Mouse (Mus musculus): ENCODE results near the gene Nt5c2. TPM values are rescaled to one million over a fixed set of nuclear protein-coding genes. Genes with fewer than 3 reads are reported as not detected.

Nt5c2 gene
- polyA plus RNA-seq, 1 experiment from 2014 or later: 68.8 TPM

GRCm38 (mm10) chr19:46846056-46846455 is 168.9 kb downstream of the Nt5c2 start:
- no peak overlapping the region for H3K4me3 ChIP-seq
- no peaks in the 10 kb centered on the region for H3K27me3 ChIP-seq
- H3K27ac ChIP-seq: no peak overlapping the region
- no peak overlapping the region for H3K4me2 ChIP-seq
- no peak overlapping the region for H3K9ac ChIP-seq
- peaks cover 7% of the 10 kb centered on the region; the same call in 1 of the 2 replicates for H3K4me1 ChIP-seq
- 89% methylated on average over 7 of the region's 7 CpGs for WGBS
- H3K9me3 ChIP-seq (replicated peaks): no peaks in the 10 kb centered on the region
- no peak for ATAC-seq
- no peaks in the 10 kb centered on the region for H3K36me3 ChIP-seq (ENCODE audit: poor library complexity, severe bottlenecking)

- no peaks in the 10 kb centered on the region for H3K4me1 ChIP-seq
- 94% methylated on average over 2 of the region's 2 CpGs for WGBS
- H3K4me2 ChIP-seq: no peak overlapping the region
Measured at GRCm38 (mm10) chr19:46843030-46843429, 171.9 kb downstream of the Nt5c2 start.

GRCm38 (mm10) chr19:46841016-46841415 is 173.9 kb downstream of the Nt5c2 start:
- WGBS: 87% methylated on average over 4 of the region's 4 CpGs
- Histone ChIP-seq H3K4me2 (no peak overlapping the region), H3K9ac (no peak overlapping the region), H3K27ac (no peak overlapping the region), H3K4me3 (no peak overlapping the region), H3K9me3 (replicated peaks) (no peaks in the 10 kb centered on the region), H3K4me1 (0 out of 2 replicates have a peak, but pooled peaks cover 2% of the 10 kb centered on the region), H3K27me3 (no peaks in the 10 kb centered on the region), H3K36me3 (ENCODE audit: poor library complexity, severe bottlenecking) (no peaks in the 10 kb centered on the region)
- no peak for ATAC-seq

More at GRCm38 (mm10) chr19:46843030-46843429, 171.9 kb downstream of the Nt5c2 start:
- no peak overlapping the region for H3K9ac ChIP-seq
- no peaks in the 10 kb centered on the region for H3K27me3 ChIP-seq
- H3K27ac ChIP-seq: no peak overlapping the region
- H3K36me3 ChIP-seq (ENCODE audit: poor library complexity, severe bottlenecking): no peaks in the 10 kb centered on the region
- H3K4me3 ChIP-seq: no peak overlapping the region
- ATAC-seq: no peak
- no peaks in the 10 kb centered on the region for H3K9me3 ChIP-seq (replicated peaks)

- H3K9ac ChIP-seq: no peak overlapping the region
- H3K4me1 ChIP-seq: 0 out of 2 replicates have a peak, but pooled peaks cover 4% of the 10 kb centered on the region
- H3K4me3 ChIP-seq: no peak overlapping the region
- H3K36me3 ChIP-seq (ENCODE audit: poor library complexity, severe bottlenecking): no peaks in the 10 kb centered on the region
- H3K27ac ChIP-seq: no peak overlapping the region
- no peak overlapping the region for H3K4me2 ChIP-seq
- no peaks in the 10 kb centered on the region for H3K9me3 ChIP-seq (replicated peaks)
- WGBS: 92% methylated on average over 11 of the region's 11 CpGs
- no peak for ATAC-seq
- H3K27me3 ChIP-seq: no peaks in the 10 kb centered on the region
Measured at GRCm38 (mm10) chr19:46837290-46838079, 177.5 kb downstream of the Nt5c2 start.

- Histone ChIP-seq H3K27me3 (no peaks in the 10 kb centered on the region), H3K4me1 (0 out of 2 replicates have a peak, but pooled peaks cover 4% of the 10 kb centered on the region), H3K36me3 (ENCODE audit: poor library complexity, severe bottlenecking) (no peaks in the 10 kb centered on the region), H3K4me3 (no peak overlapping the region), H3K9ac (no peak overlapping the region), H3K4me2 (no peak overlapping the region), H3K9me3 (replicated peaks) (no peaks in the 10 kb centered on the region), H3K27ac (no peak overlapping the region)
- ATAC-seq: no peak
- WGBS: 68% methylated on average over 3 of the region's 3 CpGs
Measured at GRCm38 (mm10) chr19:46836085-46836484, 178.9 kb downstream of the Nt5c2 start.

GRCm38 (mm10) chr19:46835339-46835738 is 179.6 kb downstream of the Nt5c2 start:
- Histone ChIP-seq H3K9ac (no peak overlapping the region), H3K4me2 (no peak overlapping the region), H3K27me3 (no peaks in the 10 kb centered on the region), H3K36me3 (ENCODE audit: poor library complexity, severe bottlenecking) (no peaks in the 10 kb centered on the region), H3K4me1 (0 out of 2 replicates have a peak, but pooled peaks cover 4% of the 10 kb centered on the region), H3K27ac (no peak overlapping the region), H3K9me3 (replicated peaks) (no peaks in the 10 kb centered on the region), H3K4me3 (no peak overlapping the region)
- WGBS: 80% methylated on average over 4 of the region's 4 CpGs
- no peak for ATAC-seq

- H3K4me2 ChIP-seq: no peak overlapping the region
- no peaks in the 10 kb centered on the region for H3K27me3 ChIP-seq
- no peak overlapping the region for H3K9ac ChIP-seq
- H3K9me3 ChIP-seq (replicated peaks): no peaks in the 10 kb centered on the region
- WGBS: 90% methylated on average over 5 of the region's 5 CpGs
- H3K27ac ChIP-seq: no peak overlapping the region
- no peaks in the 10 kb centered on the region for H3K36me3 ChIP-seq (ENCODE audit: poor library complexity, severe bottlenecking)
- 0 out of 2 replicates have a peak, but pooled peaks cover 4% of the 10 kb centered on the region for H3K4me1 ChIP-seq
- no peak overlapping the region for H3K4me3 ChIP-seq
- ATAC-seq: no peak
Measured at GRCm38 (mm10) chr19:46834301-46834700, 180.7 kb downstream of the Nt5c2 start.

Other genes with a start within 250 kb of the Nt5c2 start
- 206 and 221 TPM in 2 replicates for gene Ina, start 455 bp downstream of the Nt5c2 start, polyA plus RNA-seq (2015; fragmentation: Nextera tagmentation; extraction: Ambion mirVana)
- gene Pcgf6, start 35.8 kb upstream of the Nt5c2 start, polyA plus RNA-seq (2015; fragmentation: Nextera tagmentation; extraction: Ambion mirVana): 26.8 and 30.6 TPM in 2 replicates
- 6.9 and 7.0 TPM in 2 replicates for gene Taf5, start 52.6 kb upstream of the Nt5c2 start, polyA plus RNA-seq (2015; fragmentation: Nextera tagmentation; extraction: Ambion mirVana)
- gene Usmg5, start 75.5 kb upstream of the Nt5c2 start, polyA plus RNA-seq (2015; fragmentation: Nextera tagmentation; extraction: Ambion mirVana): 1,392 and 1,705 TPM in 2 replicates
- 9.5 and 10.4 TPM in 2 replicates for gene Pdcd11, start 75.6 kb upstream of the Nt5c2 start, polyA plus RNA-seq (2015; fragmentation: Nextera tagmentation; extraction: Ambion mirVana)
- gene Calhm2, start 123.1 kb upstream of the Nt5c2 start, polyA plus RNA-seq (2015; fragmentation: Nextera tagmentation; extraction: Ambion mirVana): 1.0 and 1.4 TPM in 2 replicates
- not detected in 2 replicates for gene Calhm1, start 129.1 kb upstream of the Nt5c2 start, polyA plus RNA-seq (2015; fragmentation: Nextera tagmentation; extraction: Ambion mirVana)
- gene Calhm3, start 142.6 kb upstream of the Nt5c2 start, polyA plus RNA-seq (2015; fragmentation: Nextera tagmentation; extraction: Ambion mirVana): not detected in 2 replicates
- 2.8 and 4.4 TPM in 2 replicates for gene Neurl1a, start 163.7 kb upstream of the Nt5c2 start, polyA plus RNA-seq (2015; fragmentation: Nextera tagmentation; extraction: Ambion mirVana)

Measured in forebrain, embryonic 13.5 days (tissue).